Mouse (Mus musculus): ENCODE measurements around the gene Stx2. TPM values are rescaled to one million over a fixed set of nuclear protein-coding genes. Genes with fewer than 3 reads are reported as not detected.

The Stx2 gene
- polyA plus RNA-seq, 1 experiment from 2014 or later: 15.1 TPM

- WGBS: 51% methylated on average over 2 of the region's 2 CpGs
- DNase-seq (ENCODE audit: low spot score) (no peak), ATAC-seq (no peak)
- Histone ChIP-seq H3K4me2 (replicated peaks; ENCODE audit: low read depth, low read length) (no peak overlapping the region), H3K4me3 (ENCODE audit: low read depth, low read length) (no peak overlapping the region), H3K9ac (replicated peaks; ENCODE audit: low read depth) (no peak overlapping the region), H3K27me3 (replicated peaks; ENCODE audit: insufficient read depth, low read length) (no peaks in the 10 kb centered on the region), H3K9me3 (ENCODE audit: low read length) (no peaks in the 10 kb centered on the region), H3K27ac (ENCODE audit: low read length) (no peak overlapping the region), H3K4me1 (ENCODE audit: insufficient read depth, low read depth, low read length) (peaks cover 3% of the 10 kb centered on the region; the same call in 1 of the 2 replicates), H3K36me3 (ENCODE audit: insufficient read depth, low read length) (no peaks in the 10 kb centered on the region)
- TF ChIP-seq EP300 (IDR thresholded peaks at IDR 0.05): no peak
- no peak; the same call in 1 of the 2 replicates for TF ChIP-seq CTCF (IDR thresholded peaks at IDR 0.05)
Measured at GRCm38 (mm10) chr5:129025048-129025447, 16.7 kb upstream of the Stx2 start.

DNA sequence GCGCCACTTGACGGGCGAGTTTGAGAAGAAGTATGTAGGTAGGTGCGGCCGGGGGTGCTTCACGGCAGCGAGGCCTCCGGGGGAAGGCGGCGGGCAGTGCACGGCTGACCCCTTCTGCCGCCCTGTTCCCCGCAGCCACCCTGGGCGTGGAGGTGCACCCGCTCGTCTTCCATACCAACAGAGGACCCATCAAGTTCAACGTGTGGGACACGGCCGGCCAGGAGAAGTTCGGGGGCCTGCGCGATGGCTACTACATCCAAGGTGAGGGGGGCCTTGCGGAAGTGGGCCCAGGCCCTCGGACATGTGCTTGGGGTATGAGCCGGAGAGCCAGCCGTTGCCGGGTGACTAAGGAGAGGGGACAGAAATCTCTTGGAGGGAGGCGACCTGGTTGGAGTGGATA, 12.4 kb upstream of the Stx2 start:
- ATAC-seq (no peak; the same call in 1 of the 2 replicates), DNase-seq (ENCODE audit: low spot score) (peak; percentile 27)
- Histone ChIP-seq H3K9ac (replicated peaks; ENCODE audit: low read depth) (peak overlapping the region; percentile 51), H3K9me3 (ENCODE audit: low read length) (no peaks in the 10 kb centered on the region), H3K4me1 (ENCODE audit: insufficient read depth, low read depth, low read length) (peaks cover 3% of the 10 kb centered on the region; the same call in 1 of the 2 replicates), H3K27me3 (replicated peaks; ENCODE audit: insufficient read depth, low read length) (no peaks in the 10 kb centered on the region), H3K27ac (ENCODE audit: low read length) (peak overlapping the region; percentile 91), H3K36me3 (ENCODE audit: insufficient read depth, low read length) (no peaks in the 10 kb centered on the region), H3K4me2 (replicated peaks; ENCODE audit: low read depth, low read length) (peak overlapping the region; percentile 77), H3K4me3 (ENCODE audit: low read depth, low read length) (peak overlapping the region; percentile 74)
- 10% methylated on average over 28 of the region's 28 CpGs for WGBS
- TF ChIP-seq EP300 (IDR thresholded peaks at IDR 0.05) (no peak), CTCF (IDR thresholded peaks at IDR 0.05) (no peak)

DNA sequence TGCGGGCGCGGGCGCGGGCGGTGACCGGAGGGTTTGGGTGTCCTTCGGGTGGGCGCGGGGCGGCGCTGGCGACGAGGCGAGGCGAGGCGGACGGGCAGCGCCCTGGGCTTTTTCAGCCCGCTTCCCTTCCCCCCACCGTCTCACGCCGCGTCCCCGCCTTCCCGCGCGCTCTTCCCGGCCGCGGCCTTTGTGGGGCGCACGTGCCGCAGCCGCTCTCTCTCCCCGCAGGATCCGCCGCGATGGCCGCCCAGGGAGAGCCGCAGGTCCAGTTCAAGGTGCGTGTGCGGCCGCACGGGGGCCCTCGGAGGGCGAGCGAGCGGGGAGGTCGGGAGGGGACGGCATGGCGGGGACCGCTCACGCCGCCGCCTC, 11.9 kb upstream of the Stx2 start:
- Histone ChIP-seq H3K36me3 (ENCODE audit: insufficient read depth, low read length) (no peaks in the 10 kb centered on the region), H3K27ac (ENCODE audit: low read length) (peak overlapping the region; percentile 91), H3K4me2 (replicated peaks; ENCODE audit: low read depth, low read length) (peak overlapping the region; percentile 77), H3K4me1 (ENCODE audit: insufficient read depth, low read depth, low read length) (peaks cover 3% of the 10 kb centered on the region; the same call in 1 of the 2 replicates), H3K9me3 (ENCODE audit: low read length) (no peaks in the 10 kb centered on the region), H3K4me3 (ENCODE audit: low read depth, low read length) (peak overlapping the region; percentile 74), H3K9ac (replicated peaks; ENCODE audit: low read depth) (peak overlapping the region; percentile 51), H3K27me3 (replicated peaks; ENCODE audit: insufficient read depth, low read length) (no peaks in the 10 kb centered on the region)
- TF ChIP-seq CTCF (IDR thresholded peaks at IDR 0.05): peak; percentile 55
- TF ChIP-seq EP300 (IDR thresholded peaks at IDR 0.05): no peak
- 6% methylated on average over 29 of the region's 56 CpGs for WGBS
- ATAC-seq (peak; percentile 83), DNase-seq (ENCODE audit: low spot score) (peak; percentile 88)

- DNase-seq (ENCODE audit: low spot score) (peak; percentile 96), ATAC-seq (peak; percentile 96)
- H3K9ac ChIP-seq (replicated peaks; ENCODE audit: low read depth): peak within 1 kb of the TSS; percentile 51
- H3K4me3 ChIP-seq (ENCODE audit: low read depth, low read length): peak within 1 kb of the TSS; percentile 74
- under 1% methylated on average over 63 of the region's 102 CpGs for WGBS
- H3K4me2 ChIP-seq (replicated peaks; ENCODE audit: low read depth, low read length): peak within 1 kb of the TSS; percentile 77
- TF ChIP-seq EP300 (IDR thresholded peaks at IDR 0.05) (no peak), CTCF (IDR thresholded peaks at IDR 0.05) (no peak)
- peaks cover 3% of the 10 kb centered on the region; the same call in 1 of the 2 replicates for H3K4me1 ChIP-seq (ENCODE audit: insufficient read depth, low read depth, low read length)
- H3K27ac ChIP-seq (ENCODE audit: low read length): peak within 1 kb of the TSS; percentile 91
- H3K9me3 ChIP-seq (ENCODE audit: low read length): no peaks in the 10 kb centered on the region
- no peaks in the 10 kb centered on the region for H3K36me3 ChIP-seq (ENCODE audit: insufficient read depth, low read length)
- H3K27me3 ChIP-seq (replicated peaks; ENCODE audit: insufficient read depth, low read length): no peaks in the 10 kb centered on the region
Measured at GRCm38 (mm10) chr5:129019497-129020299, 11.3 kb upstream of the Stx2 start, which contains the start of gene Ran. Gene Ran (plus strand): TSS chr5:129020069.

- Histone ChIP-seq H3K4me2 (replicated peaks; ENCODE audit: low read depth, low read length) (peak overlapping the region; percentile 62), H3K4me1 (ENCODE audit: insufficient read depth, low read depth, low read length) (peaks cover 3% of the 10 kb centered on the region; the same call in 1 of the 2 replicates), H3K36me3 (ENCODE audit: insufficient read depth, low read length) (no peaks in the 10 kb centered on the region), H3K9me3 (ENCODE audit: low read length) (no peaks in the 10 kb centered on the region), H3K27ac (ENCODE audit: low read length) (peak overlapping the region; percentile 5; the same call in 1 of the 2 replicates), H3K9ac (replicated peaks; ENCODE audit: low read depth) (no peak overlapping the region), H3K4me3 (ENCODE audit: low read depth, low read length) (no peak overlapping the region), H3K27me3 (replicated peaks; ENCODE audit: insufficient read depth, low read length) (no peaks in the 10 kb centered on the region)
- ATAC-seq (no peak), DNase-seq (ENCODE audit: low spot score) (no peak)
- 77% methylated on average over 13 of the region's 13 CpGs for WGBS
- no peak for TF ChIP-seq CTCF (IDR thresholded peaks at IDR 0.05)
- TF ChIP-seq EP300 (IDR thresholded peaks at IDR 0.05): no peak
Measured at GRCm38 (mm10) chr5:129018782-129019489, 10.6 kb upstream of the Stx2 start.

- WGBS: 93% methylated on average over 3 of the region's 3 CpGs
- no peak overlapping the region for H3K27ac ChIP-seq (ENCODE audit: low read length)
Measured at GRCm38 (mm10) chr5:129016370-129016769, 8.0 kb upstream of the Stx2 start.

More at GRCm38 (mm10) chr5:129016370-129016769, 8.0 kb upstream of the Stx2 start:
- no peak for DNase-seq (ENCODE audit: low spot score)
- no peaks in the 10 kb centered on the region for H3K9me3 ChIP-seq (ENCODE audit: low read length)
- no peak for ATAC-seq
- H3K4me2 ChIP-seq (replicated peaks; ENCODE audit: low read depth, low read length): no peak overlapping the region
- no peaks in the 10 kb centered on the region for H3K36me3 ChIP-seq (ENCODE audit: insufficient read depth, low read length)
- H3K4me3 ChIP-seq (ENCODE audit: low read depth, low read length): no peak overlapping the region
- peaks cover 3% of the 10 kb centered on the region; the same call in 1 of the 2 replicates for H3K4me1 ChIP-seq (ENCODE audit: insufficient read depth, low read depth, low read length)
- no peak overlapping the region for H3K9ac ChIP-seq (replicated peaks; ENCODE audit: low read depth)
- H3K27me3 ChIP-seq (replicated peaks; ENCODE audit: insufficient read depth, low read length): no peaks in the 10 kb centered on the region
- TF ChIP-seq EP300 (IDR thresholded peaks at IDR 0.05) (no peak), CTCF (IDR thresholded peaks at IDR 0.05) (no peak)

All from lung, postnatal 0 days (tissue).